32 mouse cellular contexts compared by ENCODE assay signal in genomic region chr4:119001696-119002095, GRCm38 (mm10). TPM values are rescaled to one million over a fixed set of nuclear protein-coding genes. Genes with fewer than 3 reads are reported as not detected.
DNase-seq lines count a peak whose midpoint lies in the region; ATAC-seq and TF ChIP-seq lines count a peak whose summit lies in the region.
"Had no signal": no experiment of that assay in that cellular context is flagged by ENCODE, and none has a peak within 500 bp of the region (broad histone marks: within the 10 kb centered on the region; RNA-seq: fewer than 3 reads in every experiment).

No protein-coding gene starts in this region.

- TF ChIP-seq POLR2A in ES-Bruce4 (IDR thresholded peaks at IDR 0.05; ENCODE audit: insufficient read depth, low read length): no peak

- 0 out of 2 replicates have a peak overlapping the region, but pooled peaks have one; percentile 14 for H3K4me2 ChIP-seq in heart, embryonic 11.5 days
- peak overlapping the region; percentile 17 for H3K4me2 ChIP-seq in heart, postnatal 0 days (ENCODE audit: low read depth, low read length)
- H3K4me2 ChIP-seq: forebrain, embryonic 15.5 days; hindbrain, embryonic 15.5 days; kidney, embryonic 15.5 days; limb, embryonic 13.5 days; liver, embryonic 12.5 days; midbrain, embryonic 11.5 days; neural tube, embryonic 15.5 days had no signal

- no peak for TF ChIP-seq EP300 in heart, postnatal 0 days (IDR thresholded peaks at IDR 0.05; ENCODE audit: low read depth)
- peak; percentile 94 for TF ChIP-seq EP300 in ES-Bruce4 (IDR thresholded peaks at IDR 0.05; ENCODE audit: insufficient read depth, low read depth, low read length)

- no peaks in the 10 kb centered on the region for H3K9me3 ChIP-seq in heart, embryonic 11.5 days (replicated peaks; ENCODE audit: control insufficient read depth, low read length)
- H3K9me3 ChIP-seq in heart, postnatal 0 days (replicated peaks; ENCODE audit: control insufficient read depth, low read length): no peaks in the 10 kb centered on the region
- no peaks in the 10 kb centered on the region for H3K9me3 ChIP-seq in ES-Bruce4 (replicated peaks; ENCODE audit: control insufficient read depth, insufficient read depth, low read length, poor library complexity, severe bottlenecking)
- H3K9me3 ChIP-seq: forebrain, embryonic 15.5 days; G1E; hindbrain, embryonic 15.5 days; kidney, embryonic 15.5 days; limb, embryonic 13.5 days; liver, embryonic 12.5 days; neural tube, embryonic 15.5 days had no signal

- H3K4me1 ChIP-seq in heart, embryonic 11.5 days (ENCODE audit: control insufficient read depth, insufficient read depth, low read length): peaks cover 10% of the 10 kb centered on the region
- no peaks in the 10 kb centered on the region for H3K4me1 ChIP-seq in heart, postnatal 0 days (ENCODE audit: control insufficient read depth, insufficient read depth)
- H3K4me1 ChIP-seq in ES-Bruce4 (ENCODE audit: control insufficient read depth, insufficient read depth, low read length): peaks cover 8% of the 10 kb centered on the region
- H3K4me1 ChIP-seq: forebrain, embryonic 15.5 days; hindbrain, embryonic 15.5 days had no signal

- no peak for DNase-seq in heart, adult 8-10 months (ENCODE audit: low spot score)
- peak; percentile 57 for DNase-seq in heart, postnatal 0 days (ENCODE audit: low spot score)
- no peak for DNase-seq in heart, postnatal 25 days (ENCODE audit: low spot score)
- peak; percentile 93 for DNase-seq in ZHBTc4 (ENCODE audit: low read depth, low spot score)
- DNase-seq in ovary, postnatal 14 days (ENCODE audit: low spot score): no peak
- DNase-seq: adrenal gland, postnatal 25 days; cerebellum, adult 9-10 months; gastrocnemius, postnatal 10 days; kidney, postnatal 36 days; layer of hippocampus, adult 9-11 months; lung, adult 18-20 months; lung, postnatal 10 days; thymus, adult 2 months; thymus, postnatal 4 days had no signal

- no peak for TF ChIP-seq CTCF in heart, postnatal 0 days (IDR thresholded peaks at IDR 0.05; ENCODE audit: low read depth)
- TF ChIP-seq CTCF in ES-Bruce4 (IDR thresholded peaks at IDR 0.05; ENCODE audit: low read depth, low read length): no peak

- no peak overlapping the region for H3K27ac ChIP-seq in heart, embryonic 11.5 days (ENCODE audit: low read depth, low read length)
- H3K27ac ChIP-seq in heart, postnatal 0 days (ENCODE audit: low read depth): peak overlapping the region; percentile 52
- H3K27ac ChIP-seq in ES-Bruce4 (ENCODE audit: insufficient read depth, low read length): peak overlapping the region; percentile 43
- H3K27ac ChIP-seq: forebrain, embryonic 15.5 days; hindbrain, embryonic 15.5 days; kidney, embryonic 15.5 days; limb, embryonic 13.5 days; liver, embryonic 12.5 days; neural tube, embryonic 15.5 days; stomach, postnatal 0 days had no signal

- no peaks in the 10 kb centered on the region for H3K36me3 ChIP-seq in heart, embryonic 11.5 days (ENCODE audit: control insufficient read depth, insufficient read depth, low read length)
- H3K36me3 ChIP-seq in heart, postnatal 0 days (replicated peaks; ENCODE audit: control insufficient read depth, insufficient read depth, low read length): no peaks in the 10 kb centered on the region
- no peaks in the 10 kb centered on the region for H3K36me3 ChIP-seq in ES-Bruce4 (ENCODE audit: control insufficient read depth, insufficient read depth, low read length, poor library complexity, severe bottlenecking)
- H3K36me3 ChIP-seq: forebrain, embryonic 15.5 days; G1E; hindbrain, embryonic 15.5 days; kidney, embryonic 15.5 days; limb, embryonic 13.5 days; liver, embryonic 12.5 days; neural tube, embryonic 15.5 days had no signal

- WGBS in heart, embryonic 11.5 days (ENCODE audit: insufficient replicate concordance): 42% methylated on average over 10 of the region's 10 CpGs
- WGBS in heart, postnatal 0 days: 26% methylated on average over 10 of the region's 10 CpGs

- no peak for ATAC-seq in heart, embryonic 11.5 days (replicated peaks; ENCODE audit: insufficient number of reproducible peaks, low FRiP score, low TSS enrichment)
- peak; percentile 66 for ATAC-seq in heart, postnatal 0 days (ENCODE audit: insufficient read depth, low read depth)
- no peak for ATAC-seq in frontal cortex, adult (ENCODE audit: low TSS enrichment)
- ATAC-seq: forebrain, embryonic 15.5 days; liver, embryonic 12.5 days had no signal

- no peak overlapping the region for H3K9ac ChIP-seq in heart, embryonic 11.5 days (ENCODE audit: low read depth, low read length)
- H3K9ac ChIP-seq in heart, postnatal 0 days (replicated peaks; ENCODE audit: low read depth, low read length): no peak overlapping the region
- no peak overlapping the region for H3K9ac ChIP-seq in ES-Bruce4 (ENCODE audit: low read depth, poor library complexity, severe bottlenecking)
- H3K9ac ChIP-seq: forebrain, embryonic 15.5 days; hindbrain, embryonic 15.5 days; kidney, embryonic 15.5 days; limb, embryonic 13.5 days; liver, embryonic 12.5 days; neural tube, embryonic 15.5 days had no signal

- intact Hi-C loops in heart, postnatal 25 days (cut with DNase I): no loop called here

- H3K4me3 ChIP-seq in heart, embryonic 11.5 days (ENCODE audit: low read depth, low read length): no peak overlapping the region
- H3K4me3 ChIP-seq in heart, postnatal 0 days (ENCODE audit: low read depth, low read length): no peak overlapping the region
- no peak overlapping the region for H3K4me3 ChIP-seq in ES-Bruce4 (ENCODE audit: low read depth, low read length)
- H3K4me3 ChIP-seq: forebrain, embryonic 15.5 days; hindbrain, embryonic 15.5 days; kidney, embryonic 15.5 days; limb, embryonic 13.5 days; liver, embryonic 12.5 days; neural tube, embryonic 15.5 days had no signal

- no peaks in the 10 kb centered on the region for H3K27me3 ChIP-seq in heart, embryonic 11.5 days (ENCODE audit: control insufficient read depth, insufficient read depth, low read length)
- no peaks in the 10 kb centered on the region for H3K27me3 ChIP-seq in heart, postnatal 0 days (ENCODE audit: control insufficient read depth, insufficient read depth, low read length)
- H3K27me3 ChIP-seq in ES-Bruce4 (ENCODE audit: control insufficient read depth, insufficient read depth, low read length, poor library complexity, severe bottlenecking): no peaks in the 10 kb centered on the region
- H3K27me3 ChIP-seq: forebrain, embryonic 15.5 days; hindbrain, embryonic 15.5 days; kidney, embryonic 15.5 days; limb, embryonic 13.5 days had no signal

RNA-seq across cellular contexts. Expression of gene Lao1, which starts 40.3 kb away (rescaled TPM):
- polyA plus RNA-seq in heart, embryonic 11.5 days (2014; fragmentation: Nextera tagmentation; extraction: Ambion mirVana): not detected in 2 replicates
- under 1 TPM in 3 of 4 experiments, not detected in 1; 0.09 to 0.19 (median 0.17) TPM for total RNA-seq in heart, adult 8-10 months (2022)
- total RNA-seq in heart, postnatal 0 days (2014; rRNA removed; ENCODE audit: low replicate concordance): not detected in 2 replicates
- 0.10 TPM in 1 of 2 replicates, not detected in the other for polyA plus RNA-seq in heart, postnatal 0 days (2015; fragmentation: Nextera tagmentation; extraction: Ambion mirVana)
- total RNA-seq in heart, postnatal 25 days (2021): under 1 TPM; 0.18 to 0.34 TPM
- not detected in 2 replicates for polyA plus RNA-seq in ES-Bruce4 (2011; ENCODE audit: insufficient read depth, insufficient read length, low read depth, missing spikeins)
- total RNA-seq: adrenal gland, postnatal 25 days; G1E; hematopoietic stem cell, adult 5-6 weeks; left cerebral cortex, adult 18-20 months; megakaryocyte progenitor cell, adult 5-6 weeks had no signal
- polyA plus RNA-seq: G1E; hindbrain, embryonic 15.5 days; intestine, embryonic 14.5 days; kidney, embryonic 15.5 days; limb, embryonic 13.5 days; liver, embryonic 12.5 days; midbrain, embryonic 11.5 days; midbrain, postnatal 0 days; neural tube, embryonic 15.5 days; small intestine, adult 2 months had no signal

Comparison
In these comparisons a context has a peak if more than half of its experiments do, and no peak if none do; other contexts are left out.
1. DNase-seq: peak in heart, postnatal 0 days (single experiment) and ZHBTc4 (single experiment); none in heart, adult 8-10 months (single experiment), heart, postnatal 25 days (single experiment) and ovary, postnatal 14 days (single experiment).